Mouse (Mus musculus) heart, adult 2 months (tissue): ENCODE measurements around the gene Mecom. TPM values are rescaled to one million over a fixed set of nuclear protein-coding genes. Genes with fewer than 3 reads are reported as not detected.
A peak's percentile ranks its signal among the peaks of the same experiment; 100 is the strongest.

Experiments
- DNase-seq, 2 experiments: peaks; one replicate each; pipeline ENCODE4 v3.0.0; 2021
- H3K27ac ChIP-seq: fragments of 200-600 bp; 2 replicates; pipeline ENCODE4 v1.8.1; 2022
- H3K27me3 ChIP-seq: fragments of 200-500 bp; 2 replicates; pipeline ENCODE4 v1.6.1; 2012; ENCODE audit warnings: mild to moderate bottlenecking, low read length, inconsistent platforms, mixed read lengths; ENCODE audit not compliant: control insufficient read depth, insufficient read depth
- H3K36me3 ChIP-seq: fragments of 200-500 bp; 2 replicates; pipeline ENCODE4 v1.6.1; 2012; ENCODE audit warnings: low read length, inconsistent platforms; ENCODE audit not compliant: control insufficient read depth, insufficient read depth
- H3K4me1 ChIP-seq: fragments of 200-500 bp; 2 replicates; pipeline ENCODE4 v1.6.1; 2011; ENCODE audit warnings: low read length; ENCODE audit not compliant: control insufficient read depth, insufficient read depth
- H3K4me3 ChIP-seq: fragments of 200-600 bp; 2 replicates; pipeline ENCODE4 v1.8.1; 2022
- H3K79me2 ChIP-seq: fragments of 200-500 bp; replicated peaks from 2 replicates; pipeline ENCODE4 v1.6.1; 2012; ENCODE audit warnings: mild to moderate bottlenecking, inconsistent platforms, low read length, moderate library complexity, mixed read lengths; ENCODE audit not compliant: control insufficient read depth, insufficient read depth
- H3K9ac ChIP-seq: fragments of 200-500 bp; 2 replicates; pipeline ENCODE4 v1.6.1; 2012; ENCODE audit warnings: low read depth, mild to moderate bottlenecking, control low read depth, inconsistent platforms, low read length, mixed read lengths
- CTCF ChIP-seq: fragments of 200-600 bp; IDR thresholded peaks from 2 replicates; pipeline ENCODE4 v1.8.1; 2022; ENCODE audit warnings: antibody characterized with exemption, mild to moderate bottlenecking, moderate library complexity
- EP300 ChIP-seq: fragments of 200-500 bp; IDR thresholded peaks from 2 replicates; pipeline ENCODE4 v1.6.1; 2011; ENCODE audit warnings: low read depth, low read length, control low read depth; ENCODE audit not compliant: insufficient read depth
- POLR2A ChIP-seq: fragments of 200-500 bp; IDR thresholded peaks from 2 replicates; pipeline ENCODE4 v1.6.1; 2011; ENCODE audit warnings: mild to moderate bottlenecking, low read depth, low read length, control low read depth; ENCODE audit not compliant: insufficient read depth
- WGBS: fragments of 180-500 bp; shearing (Covaris S2); methylation state at CpG from one replicate; pipeline ENCODE4 v1.1.7; 2018; 5-methylcytosine and 5-hydroxymethylcytosine counted together
- intact Hi-C: fragments of 180-260 bp; cut with DNase I; formaldehyde crosslinking; loops from one replicate; pipeline ENCODE4 v1.15.1; 2025
- polyA plus RNA-seq: library from polyadenylated mRNA; depleted of rRNA; stranded (reverse); fragments of >200 nt; gene quantifications from 2 replicates; pipeline ENCODE4 v1.2.3, GENCODE M21; 2012
- total RNA-seq, 2 experiments: library from RNA; stranded (reverse); gene quantifications; 2 replicates each; pipeline ENCODE4 v1.2.3; 2021

Mecom gene
- total and polyA plus RNA-seq, 3 experiments, result 5.2 to 18.6 (median 12.5) TPM

DNA sequence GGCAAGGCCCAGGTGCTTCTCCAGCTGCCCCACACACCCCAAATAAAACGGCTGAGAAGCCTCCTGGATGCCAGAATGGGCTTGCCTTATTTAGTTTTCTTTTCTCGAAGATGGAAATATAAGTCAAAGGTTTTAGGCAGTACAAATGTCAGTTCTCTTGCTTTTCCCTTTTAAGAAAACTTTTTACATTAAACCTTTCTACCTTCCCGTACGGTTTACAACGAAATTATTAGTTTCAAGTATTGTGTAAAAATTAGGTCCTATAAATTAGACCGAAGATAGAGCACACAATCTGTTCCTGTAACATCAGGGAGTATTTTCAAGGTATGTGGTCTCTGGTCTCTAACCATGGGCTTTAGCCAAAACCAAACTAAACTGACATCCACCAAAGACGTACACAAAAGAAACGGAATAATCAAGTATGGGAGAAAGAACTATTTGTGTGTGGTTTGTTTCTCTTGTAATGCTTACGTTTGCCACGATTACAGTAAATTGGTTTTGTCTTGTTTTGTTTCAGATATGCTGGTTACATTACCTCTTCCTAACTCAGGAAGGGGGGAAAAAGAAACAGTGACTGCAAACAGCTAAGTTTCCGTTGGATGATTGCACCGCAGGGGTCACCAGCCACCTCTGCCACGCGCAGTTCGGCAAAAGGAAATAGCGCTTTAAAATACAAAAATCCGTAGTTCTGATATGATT is 41.3 kb downstream of the Mecom start:
- Histone ChIP-seq H3K27me3 (peaks cover 2% of the 10 kb centered on the region), H3K9ac (peak overlapping the region; percentile 97), H3K79me2 (no peaks in the 10 kb centered on the region), H3K36me3 (no peaks in the 10 kb centered on the region), H3K4me3 (peak overlapping the region; percentile 80), H3K27ac (peak overlapping the region; percentile 95), H3K4me1 (peaks cover 8% of the 10 kb centered on the region)
- no peak for DNase-seq
- intact Hi-C loops, result loop anchor here (1.0 to 5.0 kb wide), 2 partner anchors 40 to 94 kb away; no protein-coding TSS in a partner anchor
- TF ChIP-seq EP300 (no peak), CTCF (no peak), POLR2A (no peak)
- WGBS, result 21% methylated on average over 17 of the region's 17 CpGs

DNA sequence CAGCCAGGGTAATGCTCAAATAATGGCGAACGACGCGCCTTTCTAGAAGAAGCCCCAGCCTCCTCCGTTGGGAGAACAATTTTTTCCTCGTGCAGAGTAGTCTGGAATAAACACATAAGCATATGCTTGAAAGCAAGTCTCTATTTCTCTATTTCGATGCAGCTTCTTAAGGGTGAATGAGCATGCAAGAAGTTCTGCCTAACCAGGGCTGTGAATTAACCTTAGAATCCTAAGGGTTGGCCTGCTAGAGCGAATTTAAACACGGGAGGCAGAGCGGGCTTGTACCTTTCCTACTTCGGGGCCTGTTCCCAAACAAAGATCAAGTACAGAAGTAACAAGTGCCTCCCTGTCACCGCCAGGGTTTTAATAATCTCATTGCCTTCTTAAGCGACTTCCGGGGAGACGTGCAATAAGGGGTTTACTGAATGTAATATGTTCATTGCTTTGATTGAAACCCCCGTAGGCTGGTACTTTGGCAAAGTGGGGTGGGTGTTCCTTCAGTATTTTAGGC is 42.0 kb downstream of the Mecom start:
- Histone ChIP-seq H3K36me3 (no peaks in the 10 kb centered on the region), H3K4me3 (no peak overlapping the region), H3K27me3 (peaks cover 2% of the 10 kb centered on the region), H3K79me2 (no peaks in the 10 kb centered on the region), H3K9ac (no peak overlapping the region), H3K27ac (peak overlapping the region; percentile 95), H3K4me1 (peaks cover 8% of the 10 kb centered on the region)
- TF ChIP-seq POLR2A, result no peak
- no peak for TF ChIP-seq CTCF
- TF ChIP-seq EP300, result no peak
- peak in 1 of 2 experiments; percentile 27 for DNase-seq
- intact Hi-C loops, result loop anchor here (5.0 kb wide), 1 partner anchor 93 kb away; no protein-coding TSS in a partner anchor
- 66% methylated on average over 16 of the region's 16 CpGs for WGBS

DNA sequence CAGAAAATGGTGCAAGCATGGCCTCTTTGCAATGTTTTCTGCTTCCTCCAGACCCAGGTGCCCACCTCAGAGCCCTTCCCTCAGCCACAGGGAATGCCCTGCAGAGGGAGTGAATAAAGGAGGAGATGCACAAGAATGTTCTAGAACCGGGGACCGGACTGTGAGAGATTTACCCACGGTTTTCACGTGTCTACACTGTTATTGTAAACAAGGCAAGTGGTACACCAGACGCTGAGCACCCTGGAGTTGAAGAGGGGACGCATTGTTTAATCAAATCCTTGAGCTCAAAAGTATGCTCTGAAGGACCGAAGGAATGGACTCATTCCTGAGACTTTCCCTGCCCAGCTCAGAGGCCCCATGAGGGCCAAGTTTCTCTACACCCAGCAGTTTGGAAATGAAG is 43.2 kb downstream of the Mecom start:
- TF ChIP-seq EP300 (no peak), POLR2A (no peak)
- no peak overlapping the region for H3K9ac ChIP-seq
- WGBS, result 53% methylated on average over 7 of the region's 7 CpGs

DNA sequence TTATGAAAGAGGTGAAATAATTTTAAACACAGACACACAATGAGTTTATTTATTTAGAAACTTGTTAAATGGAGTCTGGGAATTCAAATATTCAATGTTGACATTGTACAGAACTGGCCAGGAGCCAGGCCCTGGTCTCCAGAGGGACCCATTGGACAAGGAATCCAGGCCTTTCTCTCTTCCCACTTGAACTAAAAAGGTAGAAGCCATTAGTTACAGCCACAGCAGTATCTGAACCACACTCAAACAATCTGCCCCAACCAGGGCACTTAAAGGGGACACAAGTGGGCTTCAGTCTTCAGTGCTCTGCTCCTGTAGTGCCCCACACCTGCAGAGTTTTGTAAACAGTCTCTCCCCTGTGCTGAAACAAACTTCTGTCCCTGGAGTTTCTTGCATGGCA is 44.0 kb downstream of the Mecom start:
- no peak overlapping the region; the same call in 1 of the 2 replicates for H3K27ac ChIP-seq
- intact Hi-C loops, result no loop called here
- no peaks in the 10 kb centered on the region for H3K79me2 ChIP-seq
- DNase-seq, result peak in 1 of 2 experiments; percentile 34
- TF ChIP-seq CTCF (no peak), EP300 (no peak), POLR2A (no peak)
- peaks cover 8% of the 10 kb centered on the region for H3K4me1 ChIP-seq
- H3K4me3 ChIP-seq, result no peak overlapping the region
- no peaks in the 10 kb centered on the region for H3K27me3 ChIP-seq
- H3K9ac ChIP-seq, result no peak overlapping the region
- H3K36me3 ChIP-seq, result no peaks in the 10 kb centered on the region; the same call in 1 of the 2 replicates

More for the DNA sequence above, 43.2 kb downstream of the Mecom start:
- Histone ChIP-seq H3K27me3 (peaks cover 2% of the 10 kb centered on the region), H3K36me3 (no peaks in the 10 kb centered on the region; the same call in 1 of the 2 replicates), H3K27ac (peak overlapping the region; percentile 45), H3K4me1 (peaks cover 8% of the 10 kb centered on the region), H3K4me3 (no peak overlapping the region), H3K79me2 (no peaks in the 10 kb centered on the region)
- intact Hi-C loops, result no loop called here
- DNase-seq, result no peak

DNA sequence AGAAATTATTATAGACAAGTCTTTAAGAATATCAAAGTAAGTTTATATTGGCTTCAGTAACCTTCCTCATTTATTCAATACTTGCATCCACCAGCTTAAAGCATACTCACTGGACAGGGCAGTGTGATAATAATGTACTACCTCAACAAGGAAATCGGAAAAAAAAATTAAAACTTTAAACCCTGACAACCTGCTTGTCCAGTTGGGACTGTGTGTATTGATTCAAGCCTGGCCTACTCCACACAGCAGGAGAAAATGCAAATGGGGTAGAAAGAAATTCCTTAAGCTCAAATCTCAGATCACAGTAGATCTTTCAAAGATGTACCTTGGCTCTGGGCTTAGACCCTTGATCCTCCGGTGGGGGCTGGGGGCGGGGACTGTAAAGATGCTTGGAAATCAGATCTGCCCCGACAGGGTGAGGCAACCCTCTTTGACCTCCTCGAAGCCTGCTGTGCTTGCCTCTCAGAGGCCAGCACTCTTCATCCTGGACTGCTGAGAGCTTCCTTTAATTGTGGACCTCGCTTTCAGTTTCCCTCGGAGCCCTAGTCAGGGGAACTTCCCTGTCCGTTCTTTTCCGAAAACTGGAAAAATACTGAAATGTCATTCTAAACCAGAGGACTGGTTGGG is 49.5 kb downstream of the Mecom start:
- DNase-seq, result peak; percentile 37 to 47
- peak overlapping the region; percentile 79 for H3K27ac ChIP-seq
- peak overlapping the region; percentile 45; the same call in 1 of the 2 replicates for H3K9ac ChIP-seq
- peak overlapping the region; percentile 20; the same call in 1 of the 2 replicates for H3K4me3 ChIP-seq
- 29% methylated on average over 9 of the region's 9 CpGs for WGBS
- intact Hi-C loops, result no loop called here
- H3K27me3 ChIP-seq, result no peaks in the 10 kb centered on the region
- H3K36me3 ChIP-seq, result peaks cover 2% of the 10 kb centered on the region
- TF ChIP-seq CTCF (no peak), EP300 (no peak), POLR2A (no peak; the same call in 1 of the 2 replicates)
- H3K4me1 ChIP-seq, result peaks cover 4% of the 10 kb centered on the region
- H3K79me2 ChIP-seq, result no peaks in the 10 kb centered on the region
